Mouse (Mus musculus): ENCODE measurements at regions not wholly inside any gene's neighbourhood (a gene's known extent, or its start where the extent isn't known, plus 50 kb on each side); places are given as distances from the start of the nearest gene placed in this dataset.

- H3K27ac ChIP-seq (ENCODE audit: low read length) = no peak overlapping the region
- H3K9ac ChIP-seq (ENCODE audit: low read length) = no peak overlapping the region
- H3K27me3 ChIP-seq (ENCODE audit: control insufficient read depth, insufficient read depth, low read length) = no peaks in the 10 kb centered on the region
- H3K4me2 ChIP-seq (ENCODE audit: low read depth, low read length) = no peak overlapping the region
- no peaks in the 10 kb centered on the region for H3K9me3 ChIP-seq (replicated peaks; ENCODE audit: control insufficient read depth, low read length)
- H3K4me3 ChIP-seq (ENCODE audit: low read length) = no peak overlapping the region
- peaks cover 16% of the 10 kb centered on the region for H3K4me1 ChIP-seq (ENCODE audit: control insufficient read depth, insufficient read depth, low read length)
- 73% methylated on average over 8 of the region's 8 CpGs for WGBS
- ATAC-seq (replicated peaks; ENCODE audit: extremely low read depth, insufficient read depth, low FRiP score) = no peak
- no peaks in the 10 kb centered on the region for H3K36me3 ChIP-seq (ENCODE audit: control insufficient read depth, insufficient read depth)
Observed at GRCm38 (mm10) chr15:36394914-36395671, 612.5 kb downstream of the Zfp706 start.

- WGBS = 41% methylated on average over 4 of the region's 4 CpGs
Observed at GRCm38 (mm10) chr15:36389775-36390174, 617.8 kb downstream of the Zfp706 start.

GRCm38 (mm10) chr15:36381228-36381671 lies 626.3 kb downstream of the Zfp706 start:
- peaks cover 11% of the 10 kb centered on the region for H3K4me1 ChIP-seq (ENCODE audit: control insufficient read depth, insufficient read depth, low read length)
- peak; percentile 69 for ATAC-seq (replicated peaks; ENCODE audit: extremely low read depth, insufficient read depth, low FRiP score)
- H3K9ac ChIP-seq (ENCODE audit: low read length) = peak overlapping the region; percentile 26; the same call in 1 of the 2 replicates
- 5% methylated on average over 8 of the region's 8 CpGs for WGBS
- no peaks in the 10 kb centered on the region for H3K36me3 ChIP-seq (ENCODE audit: control insufficient read depth, insufficient read depth)
- 0 out of 2 replicates have a peak overlapping the region, but pooled peaks have one; percentile 9 for H3K27ac ChIP-seq (ENCODE audit: low read length)
- peaks cover 2% of the 10 kb centered on the region; the same call in 1 of the 2 replicates for H3K9me3 ChIP-seq (replicated peaks; ENCODE audit: control insufficient read depth, low read length)
- H3K4me3 ChIP-seq (ENCODE audit: low read length) = peak overlapping the region; percentile 42
- H3K4me2 ChIP-seq (ENCODE audit: low read depth, low read length) = peak overlapping the region; percentile 58
- H3K27me3 ChIP-seq (ENCODE audit: control insufficient read depth, insufficient read depth, low read length) = no peaks in the 10 kb centered on the region

More at GRCm38 (mm10) chr15:36389775-36390174, 617.8 kb downstream of the Zfp706 start:
- Histone ChIP-seq H3K4me2 (ENCODE audit: low read depth, low read length) (no peak overlapping the region), H3K27ac (ENCODE audit: low read length) (no peak overlapping the region), H3K27me3 (ENCODE audit: control insufficient read depth, insufficient read depth, low read length) (no peaks in the 10 kb centered on the region), H3K4me1 (ENCODE audit: control insufficient read depth, insufficient read depth, low read length) (0 out of 2 replicates have a peak, but pooled peaks cover 2% of the 10 kb centered on the region), H3K9me3 (replicated peaks; ENCODE audit: control insufficient read depth, low read length) (no peaks in the 10 kb centered on the region), H3K9ac (ENCODE audit: low read length) (no peak overlapping the region), H3K4me3 (ENCODE audit: low read length) (no peak overlapping the region), H3K36me3 (ENCODE audit: control insufficient read depth, insufficient read depth) (no peaks in the 10 kb centered on the region)
- ATAC-seq (replicated peaks; ENCODE audit: extremely low read depth, insufficient read depth, low FRiP score) = no peak

GRCm38 (mm10) chr15:36380461-36381227 lies 626.9 kb downstream of the Zfp706 start:
- Histone ChIP-seq H3K4me3 (ENCODE audit: low read length) (peak overlapping the region; percentile 42), H3K9ac (ENCODE audit: low read length) (peak overlapping the region; percentile 20), H3K36me3 (ENCODE audit: control insufficient read depth, insufficient read depth) (no peaks in the 10 kb centered on the region), H3K9me3 (replicated peaks; ENCODE audit: control insufficient read depth, low read length) (peaks cover 2% of the 10 kb centered on the region; the same call in 1 of the 2 replicates), H3K4me1 (ENCODE audit: control insufficient read depth, insufficient read depth, low read length) (peaks cover 11% of the 10 kb centered on the region), H3K27ac (ENCODE audit: low read length) (no peak overlapping the region), H3K27me3 (ENCODE audit: control insufficient read depth, insufficient read depth, low read length) (no peaks in the 10 kb centered on the region), H3K4me2 (ENCODE audit: low read depth, low read length) (peak overlapping the region; percentile 58)
- WGBS = 8% methylated on average over 17 of the region's 17 CpGs
- ATAC-seq (replicated peaks; ENCODE audit: extremely low read depth, insufficient read depth, low FRiP score) = peak; percentile 60; the same call in 1 of the 2 replicates

GRCm38 (mm10) chr15:36378640-36379039 lies 628.9 kb downstream of the Zfp706 start:
- H3K4me3 ChIP-seq (ENCODE audit: low read length) = no peak overlapping the region
- H3K27ac ChIP-seq (ENCODE audit: low read length) = no peak overlapping the region
- no peak for ATAC-seq (replicated peaks; ENCODE audit: extremely low read depth, insufficient read depth, low FRiP score)
- H3K27me3 ChIP-seq (ENCODE audit: control insufficient read depth, insufficient read depth, low read length) = no peaks in the 10 kb centered on the region
- H3K9ac ChIP-seq (ENCODE audit: low read length) = no peak overlapping the region
- H3K36me3 ChIP-seq (ENCODE audit: control insufficient read depth, insufficient read depth) = no peaks in the 10 kb centered on the region
- peaks cover 26% of the 10 kb centered on the region for H3K4me1 ChIP-seq (ENCODE audit: control insufficient read depth, insufficient read depth, low read length)
- no peak overlapping the region for H3K4me2 ChIP-seq (ENCODE audit: low read depth, low read length)
- WGBS = 82% methylated on average over 4 of the region's 4 CpGs
- peaks cover 2% of the 10 kb centered on the region; the same call in 1 of the 2 replicates for H3K9me3 ChIP-seq (replicated peaks; ENCODE audit: control insufficient read depth, low read length)

- H3K4me3 ChIP-seq (ENCODE audit: low read length) = no peak overlapping the region
- WGBS = 72% methylated on average over 6 of the region's 6 CpGs
Observed at GRCm38 (mm10) chr15:36376551-36376950, 631.0 kb downstream of the Zfp706 start.

GRCm38 (mm10) chr15:36375549-36375885 lies 632.1 kb downstream of the Zfp706 start:
- peaks cover 2% of the 10 kb centered on the region; the same call in 1 of the 2 replicates for H3K9me3 ChIP-seq (replicated peaks; ENCODE audit: control insufficient read depth, low read length)
- no peaks in the 10 kb centered on the region for H3K36me3 ChIP-seq (ENCODE audit: control insufficient read depth, insufficient read depth)
- no peak for ATAC-seq (replicated peaks; ENCODE audit: extremely low read depth, insufficient read depth, low FRiP score)
- 7% methylated on average over 1 of the region's 1 CpGs for WGBS
- peaks cover 21% of the 10 kb centered on the region for H3K4me1 ChIP-seq (ENCODE audit: control insufficient read depth, insufficient read depth, low read length)
- peak overlapping the region; percentile 71 for H3K27ac ChIP-seq (ENCODE audit: low read length)
- H3K4me2 ChIP-seq (ENCODE audit: low read depth, low read length) = peak overlapping the region; percentile 69
- peak overlapping the region; percentile 63; the same call in 1 of the 2 replicates for H3K9ac ChIP-seq (ENCODE audit: low read length)
- peak overlapping the region; percentile 53 for H3K4me3 ChIP-seq (ENCODE audit: low read length)
- H3K27me3 ChIP-seq (ENCODE audit: control insufficient read depth, insufficient read depth, low read length) = no peaks in the 10 kb centered on the region

More at GRCm38 (mm10) chr15:36376551-36376950, 631.0 kb downstream of the Zfp706 start:
- no peaks in the 10 kb centered on the region for H3K36me3 ChIP-seq (ENCODE audit: control insufficient read depth, insufficient read depth)
- no peak overlapping the region for H3K4me2 ChIP-seq (ENCODE audit: low read depth, low read length)
- peaks cover 27% of the 10 kb centered on the region for H3K4me1 ChIP-seq (ENCODE audit: control insufficient read depth, insufficient read depth, low read length)
- ATAC-seq (replicated peaks; ENCODE audit: extremely low read depth, insufficient read depth, low FRiP score) = no peak
- no peak overlapping the region for H3K9ac ChIP-seq (ENCODE audit: low read length)
- H3K27me3 ChIP-seq (ENCODE audit: control insufficient read depth, insufficient read depth, low read length) = no peaks in the 10 kb centered on the region
- no peak overlapping the region for H3K27ac ChIP-seq (ENCODE audit: low read length)
- H3K9me3 ChIP-seq (replicated peaks; ENCODE audit: control insufficient read depth, low read length) = peaks cover 2% of the 10 kb centered on the region; the same call in 1 of the 2 replicates

- WGBS = 3% methylated on average over 20 of the region's 20 CpGs
- Histone ChIP-seq H3K9me3 (replicated peaks; ENCODE audit: control insufficient read depth, low read length) (peaks cover 2% of the 10 kb centered on the region; the same call in 1 of the 2 replicates), H3K27ac (ENCODE audit: low read length) (peak overlapping the region; percentile 71), H3K27me3 (ENCODE audit: control insufficient read depth, insufficient read depth, low read length) (no peaks in the 10 kb centered on the region), H3K9ac (ENCODE audit: low read length) (peak overlapping the region; percentile 63), H3K4me2 (ENCODE audit: low read depth, low read length) (peak overlapping the region; percentile 69), H3K4me1 (ENCODE audit: control insufficient read depth, insufficient read depth, low read length) (peaks cover 20% of the 10 kb centered on the region), H3K4me3 (ENCODE audit: low read length) (peak overlapping the region; percentile 53), H3K36me3 (ENCODE audit: control insufficient read depth, insufficient read depth) (no peaks in the 10 kb centered on the region)
- ATAC-seq (replicated peaks; ENCODE audit: extremely low read depth, insufficient read depth, low FRiP score) = peak; percentile 83
Observed at GRCm38 (mm10) chr15:36374732-36375548, 632.6 kb downstream of the Zfp706 start.

Data from heart, embryonic 16.5 days (tissue).